Mouse (Mus musculus): ENCODE measurements around the gene Zcchc24.

The Zcchc24 gene

DNA sequence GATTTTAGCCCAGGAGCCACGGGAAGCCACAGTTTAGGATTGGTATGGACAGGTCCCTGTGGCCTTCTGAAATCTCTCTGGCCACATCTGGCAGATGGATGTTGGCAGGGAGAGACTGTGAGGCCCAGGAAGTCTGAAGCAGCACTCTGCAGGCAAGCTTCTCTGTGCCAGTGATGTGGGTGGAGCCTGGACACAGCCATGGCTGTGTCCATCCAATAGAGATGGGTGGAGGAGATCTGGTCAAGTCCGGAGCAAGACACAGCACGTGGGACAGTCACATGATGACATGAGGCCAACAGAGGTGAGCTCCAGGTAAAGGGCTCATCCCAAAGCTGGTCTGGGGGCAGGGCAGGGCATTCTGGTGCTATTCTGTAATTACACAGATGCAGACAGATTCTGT lies 27.6 kb downstream of the Zcchc24 start:
- TF ChIP-seq NANOG (IDR thresholded peaks at IDR 0.05; ENCODE audit: borderline replicate concordance, low read length), result no peak
- no peak for TF ChIP-seq CTCF (conservative IDR thresholded peaks at IDR 0.05; ENCODE audit: low read length)
- no peak for TF ChIP-seq POU5F1 (IDR thresholded peaks at IDR 0.05; ENCODE audit: borderline replicate concordance, low read length)
- H3K27me3 ChIP-seq (ENCODE audit: insufficient read depth, low read length), result 0 out of 2 replicates have a peak, but pooled peaks cover 2% of the 10 kb centered on the region
- no peaks in the 10 kb centered on the region for H3K9me3 ChIP-seq (ENCODE audit: low read length)
- H3K36me3 ChIP-seq (ENCODE audit: insufficient read depth, low read length), result peaks cover 45% of the 10 kb centered on the region
- H3K4me1 ChIP-seq (replicated peaks; ENCODE audit: low read depth, low read length), result peaks cover 36% of the 10 kb centered on the region
- no peak overlapping the region for H3K4me3 ChIP-seq (replicated peaks; ENCODE audit: low read length)

DNA sequence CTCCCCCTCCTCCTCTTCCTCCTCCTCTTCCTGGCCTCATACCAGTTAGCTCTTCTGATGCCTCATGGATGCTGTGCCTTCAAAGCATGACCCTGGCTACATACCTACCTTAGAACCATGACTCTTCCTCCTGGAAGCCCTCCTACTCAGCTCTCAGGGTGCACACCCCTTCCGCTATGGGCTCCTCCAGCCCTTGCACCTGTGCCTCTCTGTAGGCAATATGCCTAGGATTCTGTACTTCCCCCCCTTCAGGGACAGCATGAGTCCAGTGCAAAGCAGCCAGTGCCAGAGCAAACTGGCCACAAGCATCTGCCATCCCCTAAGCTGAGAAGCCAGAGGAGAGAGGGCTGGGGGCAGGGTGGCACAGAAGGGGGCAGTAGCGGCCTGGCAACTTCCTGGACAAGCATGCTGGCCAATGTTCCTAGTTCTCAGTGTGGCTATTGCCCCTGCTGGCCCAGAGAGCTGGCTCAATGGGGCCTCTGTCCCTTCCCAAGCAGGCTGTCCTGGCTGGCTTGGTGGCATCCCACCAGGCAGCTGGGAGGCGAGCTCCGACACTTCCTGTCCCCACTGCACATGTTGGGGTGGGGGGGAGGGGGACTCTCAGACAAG lies 28.8 kb downstream of the Zcchc24 start:
- no peak for TF ChIP-seq POU5F1 (IDR thresholded peaks at IDR 0.05; ENCODE audit: borderline replicate concordance, low read length)
- Histone ChIP-seq H3K27me3 (ENCODE audit: insufficient read depth, low read length) (0 out of 2 replicates have a peak, but pooled peaks cover 2% of the 10 kb centered on the region), H3K9me3 (ENCODE audit: low read length) (no peaks in the 10 kb centered on the region), H3K4me1 (replicated peaks; ENCODE audit: low read depth, low read length) (peaks cover 47% of the 10 kb centered on the region), H3K36me3 (ENCODE audit: insufficient read depth, low read length) (peaks cover 34% of the 10 kb centered on the region), H3K4me3 (replicated peaks; ENCODE audit: low read length) (no peak overlapping the region)

GRCm38 (mm10) chr14:25738591-25739001 lies 30.2 kb downstream of the Zcchc24 start:
- peak overlapping the region; percentile 66 for H3K4me3 ChIP-seq (replicated peaks; ENCODE audit: low read length)
- TF ChIP-seq CTCF (conservative IDR thresholded peaks at IDR 0.05; ENCODE audit: low read length), result no peak
- TF ChIP-seq POU5F1 (IDR thresholded peaks at IDR 0.05; ENCODE audit: borderline replicate concordance, low read length), result no peak
- no peak for TF ChIP-seq NANOG (IDR thresholded peaks at IDR 0.05; ENCODE audit: borderline replicate concordance, low read length)
- H3K27me3 ChIP-seq (ENCODE audit: insufficient read depth, low read length), result 0 out of 2 replicates have a peak, but pooled peaks cover 2% of the 10 kb centered on the region
- peaks cover 49% of the 10 kb centered on the region for H3K4me1 ChIP-seq (replicated peaks; ENCODE audit: low read depth, low read length)
- H3K36me3 ChIP-seq (ENCODE audit: insufficient read depth, low read length), result peaks cover 30% of the 10 kb centered on the region
- H3K9me3 ChIP-seq (ENCODE audit: low read length), result no peaks in the 10 kb centered on the region

GRCm38 (mm10) chr14:25736589-25736988 lies 32.2 kb downstream of the Zcchc24 start:
- Histone ChIP-seq H3K27me3 (ENCODE audit: insufficient read depth, low read length) (0 out of 2 replicates have a peak, but pooled peaks cover 2% of the 10 kb centered on the region), H3K4me3 (replicated peaks; ENCODE audit: low read length) (no peak overlapping the region), H3K36me3 (ENCODE audit: insufficient read depth, low read length) (peaks cover 30% of the 10 kb centered on the region), H3K9me3 (ENCODE audit: low read length) (no peaks in the 10 kb centered on the region), H3K4me1 (replicated peaks; ENCODE audit: low read depth, low read length) (peaks cover 43% of the 10 kb centered on the region)
- TF ChIP-seq CTCF (conservative IDR thresholded peaks at IDR 0.05; ENCODE audit: low read length), result no peak
- no peak for TF ChIP-seq POU5F1 (IDR thresholded peaks at IDR 0.05; ENCODE audit: borderline replicate concordance, low read length)
- TF ChIP-seq NANOG (IDR thresholded peaks at IDR 0.05; ENCODE audit: borderline replicate concordance, low read length), result no peak

DNA sequence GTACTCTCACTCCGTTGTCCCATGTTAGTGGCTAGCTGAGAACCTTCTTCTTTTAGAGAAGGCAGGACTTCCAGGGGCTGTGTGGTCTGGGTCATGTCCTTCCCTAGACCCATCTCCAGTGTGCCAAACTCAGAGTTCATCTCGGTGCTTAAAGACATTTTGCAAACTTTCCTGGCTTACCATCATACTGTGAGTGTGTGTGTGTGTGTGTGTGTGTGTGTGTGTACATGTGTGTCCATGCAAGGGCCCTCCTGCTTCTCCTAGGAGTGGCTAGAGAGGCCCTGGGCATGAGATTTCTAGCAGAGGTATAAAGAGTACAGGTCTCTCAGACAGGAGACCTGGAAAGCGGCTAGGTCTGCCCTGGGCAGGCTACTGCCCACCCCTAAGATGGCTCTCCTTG lies 32.7 kb downstream of the Zcchc24 start:
- TF ChIP-seq POU5F1 (IDR thresholded peaks at IDR 0.05; ENCODE audit: borderline replicate concordance, low read length), result no peak
- no peak for TF ChIP-seq CTCF (conservative IDR thresholded peaks at IDR 0.05; ENCODE audit: low read length)
- no peak for TF ChIP-seq NANOG (IDR thresholded peaks at IDR 0.05; ENCODE audit: borderline replicate concordance, low read length)
- H3K27me3 ChIP-seq (ENCODE audit: insufficient read depth, low read length), result 0 out of 2 replicates have a peak, but pooled peaks cover 2% of the 10 kb centered on the region
- H3K4me1 ChIP-seq (replicated peaks; ENCODE audit: low read depth, low read length), result peaks cover 42% of the 10 kb centered on the region
- H3K4me3 ChIP-seq (replicated peaks; ENCODE audit: low read length), result no peak overlapping the region
- peaks cover 25% of the 10 kb centered on the region for H3K36me3 ChIP-seq (ENCODE audit: insufficient read depth, low read length)
- no peaks in the 10 kb centered on the region for H3K9me3 ChIP-seq (ENCODE audit: low read length)

DNA sequence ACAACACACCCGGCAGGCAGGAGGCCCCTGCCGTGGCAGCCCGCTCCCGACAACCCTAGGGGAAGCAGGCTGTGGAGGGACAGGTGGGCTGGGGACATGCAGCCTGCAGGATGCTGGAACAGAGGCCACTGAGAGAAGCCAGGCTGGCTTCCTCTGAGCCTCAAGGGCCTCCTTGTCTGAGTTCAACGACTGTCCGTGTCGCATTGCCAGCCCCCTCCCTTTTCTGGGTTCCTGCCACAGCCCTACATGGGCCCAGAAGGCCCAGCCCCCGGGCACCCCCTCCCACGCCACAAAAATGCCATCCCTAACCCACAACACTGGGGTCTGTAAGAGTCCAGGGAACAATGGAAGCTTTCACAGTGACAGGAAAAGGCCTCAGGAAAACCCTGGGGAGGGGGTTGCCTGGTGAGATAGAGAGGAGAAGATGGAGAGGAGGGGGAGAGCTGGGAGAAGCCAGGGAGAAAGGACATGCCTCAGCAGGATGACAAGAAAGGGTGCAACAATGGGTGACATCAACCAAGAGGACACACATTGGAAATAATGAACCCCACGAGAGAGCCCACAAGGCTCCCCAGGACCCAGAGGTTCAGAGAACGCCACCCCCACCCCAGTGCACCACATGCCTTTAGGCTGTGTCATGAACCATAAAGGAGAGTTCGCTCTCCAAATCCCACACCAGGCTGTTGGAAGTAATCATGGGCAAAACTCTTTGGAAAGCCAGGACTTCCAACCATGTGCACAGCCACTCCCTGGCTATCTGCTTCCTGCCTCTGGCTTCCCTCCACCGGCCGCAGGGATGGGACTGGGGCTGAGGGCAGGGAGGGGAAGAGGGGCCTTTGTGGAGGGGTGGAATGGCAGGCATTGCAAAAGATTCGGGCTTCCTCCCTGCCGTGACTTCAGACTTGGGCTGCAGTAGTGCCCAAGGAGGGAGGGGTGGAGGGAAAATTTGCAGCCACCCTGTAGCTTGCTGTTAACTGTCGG lies 33.8 kb downstream of the Zcchc24 start:
- Histone ChIP-seq H3K36me3 (ENCODE audit: insufficient read depth, low read length) (peaks cover 18% of the 10 kb centered on the region), H3K27me3 (ENCODE audit: insufficient read depth, low read length) (0 out of 2 replicates have a peak, but pooled peaks cover 2% of the 10 kb centered on the region), H3K4me3 (replicated peaks; ENCODE audit: low read length) (no peak overlapping the region), H3K4me1 (replicated peaks; ENCODE audit: low read depth, low read length) (peaks cover 42% of the 10 kb centered on the region), H3K9me3 (ENCODE audit: low read length) (no peaks in the 10 kb centered on the region)
- no peak for TF ChIP-seq NANOG (IDR thresholded peaks at IDR 0.05; ENCODE audit: borderline replicate concordance, low read length)
- TF ChIP-seq CTCF (conservative IDR thresholded peaks at IDR 0.05; ENCODE audit: low read length), result no peak
- TF ChIP-seq POU5F1 (IDR thresholded peaks at IDR 0.05; ENCODE audit: borderline replicate concordance, low read length), result no peak

GRCm38 (mm10) chr14:25727149-25727510 lies 41.7 kb downstream of the Zcchc24 start:
- H3K36me3 ChIP-seq (ENCODE audit: insufficient read depth, low read length), result peaks cover 28% of the 10 kb centered on the region
- H3K4me3 ChIP-seq (replicated peaks; ENCODE audit: low read length), result no peak overlapping the region
- peaks cover 30% of the 10 kb centered on the region for H3K4me1 ChIP-seq (replicated peaks; ENCODE audit: low read depth, low read length)
- TF ChIP-seq NANOG (IDR thresholded peaks at IDR 0.05; ENCODE audit: borderline replicate concordance, low read length), result no peak
- no peak for TF ChIP-seq CTCF (conservative IDR thresholded peaks at IDR 0.05; ENCODE audit: low read length)
- no peak for TF ChIP-seq POU5F1 (IDR thresholded peaks at IDR 0.05; ENCODE audit: borderline replicate concordance, low read length)
- no peaks in the 10 kb centered on the region for H3K9me3 ChIP-seq (ENCODE audit: low read length)
- H3K27me3 ChIP-seq (ENCODE audit: insufficient read depth, low read length), result no peaks in the 10 kb centered on the region

Measured in E14TG2a.4 (cell line).